Mouse (Mus musculus) thymus, adult 2 months (tissue): ENCODE measurements around the gene Bcdin3d.

Experiments
- CTCF ChIP-seq: fragments of 200-500 bp; IDR thresholded peaks from 2 replicates; pipeline ENCODE4 v1.5.1; 2012; ENCODE audit warnings: mild to moderate bottlenecking, control low read depth, low read length, moderate library complexity, borderline replicate concordance; ENCODE audit not compliant: control insufficient read depth, poor library complexity, insufficient read depth; ENCODE audit errors: extremely low read depth
- POLR2A ChIP-seq: fragments of 200-500 bp; IDR thresholded peaks from 2 replicates; pipeline ENCODE4 v1.6.1; 2012; ENCODE audit warnings: mild to moderate bottlenecking, low read length, control low read depth, moderate library complexity; ENCODE audit not compliant: control insufficient read depth, poor library complexity, insufficient read depth; ENCODE audit errors: extremely low read depth

- TF ChIP-seq CTCF: no peak
- no peak for TF ChIP-seq POLR2A
These were observed 28.7 kb upstream of the Bcdin3d start for GRCm38 (mm10) chr15:99503256-99503655.
